Mouse (Mus musculus) midbrain, embryonic 16.5 days (tissue): ENCODE measurements at regions not wholly inside any gene's neighbourhood (a gene's known extent, or its start where the extent isn't known, plus 50 kb on each side); places are given as distances from the start of the nearest gene placed in this dataset.

Experiments
- ATAC-seq: fragments of 200-750 bp; cut with Nextera tagmentation; 2 replicates; pipeline ENCODE4 v1.8.0; 2017; ENCODE audit warnings: moderate TSS enrichment
- H3K27ac ChIP-seq: fragments of 300-500 bp; sonication (generic); 2 replicates; pipeline ENCODE4 v1.5.1; 2014; ENCODE audit warnings: mild to moderate bottlenecking, low read length, mixed read lengths
- H3K27me3 ChIP-seq: fragments of 300-500 bp; sonication (generic); 2 replicates; pipeline ENCODE4 v1.6.1; 2014; ENCODE audit warnings: low read depth, low read length, mixed read lengths; ENCODE audit not compliant: control insufficient read depth, insufficient read depth
- H3K36me3 ChIP-seq: fragments of 300-500 bp; sonication (generic); 2 replicates; pipeline ENCODE4 v1.6.1; 2014; ENCODE audit warnings: mild to moderate bottlenecking, low read length, moderate library complexity, mixed read lengths; ENCODE audit not compliant: control insufficient read depth, insufficient read depth
- H3K4me1 ChIP-seq: fragments of 300-500 bp; sonication (generic); 2 replicates; pipeline ENCODE4 v1.6.1; 2014; ENCODE audit warnings: mild to moderate bottlenecking, low read length, mixed read lengths; ENCODE audit not compliant: control insufficient read depth, insufficient read depth
- H3K4me2 ChIP-seq: fragments of 300-500 bp; sonication (generic); 2 replicates; pipeline ENCODE4 v1.6.1; 2014; ENCODE audit warnings: mild to moderate bottlenecking, low read length, mixed read lengths
- H3K4me3 ChIP-seq: fragments of 300-500 bp; sonication (generic); 2 replicates; pipeline ENCODE4 v1.5.1; 2014; ENCODE audit warnings: low read depth, mild to moderate bottlenecking, low read length, moderate library complexity, mixed read lengths
- H3K9ac ChIP-seq: fragments of 300-500 bp; sonication (generic); 2 replicates; pipeline ENCODE4 v1.6.1; 2014; ENCODE audit warnings: low read depth, low read length, mixed read lengths
- H3K9me3 ChIP-seq: fragments of 300-500 bp; sonication (generic); replicated peaks from 2 replicates; pipeline ENCODE4 v1.6.1; 2014; ENCODE audit warnings: mild to moderate bottlenecking, low read length, mixed read lengths; ENCODE audit not compliant: control insufficient read depth, poor library complexity, severe bottlenecking
- WGBS: fragments of 180-500 bp; shearing (Covaris S2); extraction: QIAGEN DNeasy Blood & Tissue Kit; methylation state at CpG from one replicate; pipeline ENCODE4 v1.1.7; 2014; 5-methylcytosine and 5-hydroxymethylcytosine counted together

- Histone ChIP-seq H3K4me3 (no peak overlapping the region), H3K4me1 (no peaks in the 10 kb centered on the region), H3K27ac (no peak overlapping the region), H3K4me2 (no peak overlapping the region), H3K36me3 (no peaks in the 10 kb centered on the region), H3K27me3 (no peaks in the 10 kb centered on the region), H3K9me3 (no peaks in the 10 kb centered on the region), H3K9ac (no peak overlapping the region)
- 26% methylated on average over 8 of the region's 8 CpGs for WGBS
- ATAC-seq, result no peak; the same call in 1 of the 2 replicates
Measured at GRCm38 (mm10) chr16:21364885-21365284, 58.0 kb upstream of the Vps8 start.

- no peaks in the 10 kb centered on the region for H3K4me1 ChIP-seq
Measured at GRCm38 (mm10) chr16:21367449-21367848, 55.5 kb upstream of the Vps8 start.

GRCm38 (mm10) chr16:21368821-21369220 is 54.1 kb upstream of the Vps8 start:
- 98% methylated on average over 1 of the region's 1 CpGs for WGBS

More at GRCm38 (mm10) chr16:21367449-21367848, 55.5 kb upstream of the Vps8 start:
- 36% methylated on average over 8 of the region's 8 CpGs for WGBS
- Histone ChIP-seq H3K27me3 (no peaks in the 10 kb centered on the region), H3K36me3 (no peaks in the 10 kb centered on the region), H3K4me2 (no peak overlapping the region), H3K9me3 (no peaks in the 10 kb centered on the region), H3K27ac (no peak overlapping the region), H3K9ac (no peak overlapping the region), H3K4me3 (no peak overlapping the region)
- no peak for ATAC-seq

GRCm38 (mm10) chr16:21369569-21370512 is 53.1 kb upstream of the Vps8 start:
- no peak overlapping the region for H3K4me2 ChIP-seq
- no peaks in the 10 kb centered on the region for H3K36me3 ChIP-seq
- no peak overlapping the region for H3K27ac ChIP-seq
- ATAC-seq, result no peak
- no peaks in the 10 kb centered on the region for H3K9me3 ChIP-seq
- H3K9ac ChIP-seq, result no peak overlapping the region
- 64% methylated on average over 12 of the region's 12 CpGs for WGBS
- no peaks in the 10 kb centered on the region for H3K27me3 ChIP-seq
- no peak overlapping the region for H3K4me3 ChIP-seq
- no peaks in the 10 kb centered on the region; the same call in 1 of the 2 replicates for H3K4me1 ChIP-seq

More at GRCm38 (mm10) chr16:21368821-21369220, 54.1 kb upstream of the Vps8 start:
- H3K27ac ChIP-seq, result no peak overlapping the region
- H3K36me3 ChIP-seq, result no peaks in the 10 kb centered on the region
- H3K9me3 ChIP-seq, result no peaks in the 10 kb centered on the region
- H3K4me3 ChIP-seq, result no peak overlapping the region
- no peaks in the 10 kb centered on the region for H3K27me3 ChIP-seq
- no peak overlapping the region for H3K4me2 ChIP-seq
- no peak for ATAC-seq
- H3K4me1 ChIP-seq, result no peaks in the 10 kb centered on the region; the same call in 1 of the 2 replicates
- no peak overlapping the region for H3K9ac ChIP-seq
